ENCODE assay signal across 10 mouse cellular contexts in genomic region chr9:121452342-121452942, GRCm38 (mm10). TPM values are rescaled to one million over a fixed set of nuclear protein-coding genes. Genes with fewer than 3 reads are reported as not detected.
A peak's percentile ranks its signal among the peaks of the same experiment; 100 is the strongest.
DNase-seq lines count a peak whose midpoint lies in the region; ATAC-seq and TF ChIP-seq lines count a peak whose summit lies in the region.
"Not testable (repeated sequence)": the region's sequence is repeated elsewhere in the genome, so short reads cannot be mapped to it uniquely, and the experiment has no call there.
"Had no signal": no experiment of that assay in that cellular context is flagged by ENCODE, and none has a peak within 500 bp of the region (broad histone marks: within the 10 kb centered on the region; RNA-seq: fewer than 3 reads in every experiment).

No protein-coding gene starts in this region.

- H3K9ac ChIP-seq in forebrain, postnatal 0 days: not testable (repeated sequence)
- H3K9ac ChIP-seq in heart, embryonic 16.5 days (ENCODE audit: low read length): 0 out of 2 replicates have a peak overlapping the region, but pooled peaks have one; percentile 22

- not testable (repeated sequence) for H3K4me1 ChIP-seq in forebrain, postnatal 0 days (ENCODE audit: insufficient read depth); heart, embryonic 16.5 days (ENCODE audit: control insufficient read depth, insufficient read depth, low read length)
- peaks cover 93% of the 10 kb centered on the region for H3K4me1 ChIP-seq in megakaryocyte, embryonic 14.5 days

- ATAC-seq in common myeloid progenitor, adult 5-6 weeks (replicated peaks; ENCODE audit: low read depth, poor library complexity, severe bottlenecking): peak; percentile 90
- peak; percentile 61 for ATAC-seq in forebrain, postnatal 0 days
- not testable (repeated sequence) for ATAC-seq in heart, embryonic 16.5 days (replicated peaks; ENCODE audit: extremely low read depth, insufficient read depth, low FRiP score)

- H3K4me2 ChIP-seq in forebrain, postnatal 0 days (ENCODE audit: low read depth); heart, embryonic 16.5 days (ENCODE audit: low read depth, low read length): not testable (repeated sequence)

- DNase-seq in MEL-GATA-1-ER (ENCODE audit: extremely low read depth, low read depth): peak; percentile 83
- DNase-seq in forebrain, postnatal 0 days: peak; percentile 42
- peak; percentile 50 to 80 for DNase-seq in left cerebral cortex, postnatal 25 days (ENCODE audit: low spot score in 2 of 2)
- DNase-seq in right cerebral cortex, postnatal 25 days: peak; percentile 35

- not testable (repeated sequence) for TF ChIP-seq CTCF in forebrain, postnatal 0 days (IDR thresholded peaks at IDR 0.05; ENCODE audit: low read depth)

- 37% methylated on average over 9 of the region's 9 CpGs for WGBS in forebrain, postnatal 0 days
- 38% methylated on average over 9 of the region's 9 CpGs for WGBS in heart, embryonic 16.5 days

- intact Hi-C loops in left cerebral cortex, postnatal 25 days (cut with DNase I): loop anchor here (5.0 kb wide), 1 partner anchor 65 kb away; no protein-coding TSS in a partner anchor

- H3K27me3 ChIP-seq in forebrain, postnatal 0 days (ENCODE audit: insufficient read depth, low read length); heart, embryonic 16.5 days (ENCODE audit: control insufficient read depth, insufficient read depth, low read length); megakaryocyte, embryonic 14.5 days (replicated peaks): not testable (repeated sequence)

- not testable (repeated sequence) for H3K4me3 ChIP-seq in forebrain, postnatal 0 days (ENCODE audit: low read depth, low read length); heart, embryonic 16.5 days (ENCODE audit: low read length)
- peak overlapping the region; percentile 91 for H3K4me3 ChIP-seq in megakaryocyte, embryonic 14.5 days (replicated peaks)

- H3K36me3 ChIP-seq in forebrain, postnatal 0 days (ENCODE audit: insufficient read depth): peaks cover 91% of the 10 kb centered on the region
- H3K36me3 ChIP-seq in heart, embryonic 16.5 days (ENCODE audit: control insufficient read depth, insufficient read depth): peaks cover 61% of the 10 kb centered on the region
- peaks cover 87% of the 10 kb centered on the region for H3K36me3 ChIP-seq in megakaryocyte, embryonic 14.5 days (replicated peaks; ENCODE audit: low read length)

- H3K27ac ChIP-seq in forebrain, postnatal 0 days (ENCODE audit: low read depth, low read length): peak overlapping the region; percentile 57
- H3K27ac ChIP-seq in heart, embryonic 16.5 days (ENCODE audit: low read length): peak overlapping the region; percentile 44; the same call in 1 of the 2 replicates

- not testable (repeated sequence) for H3K9me3 ChIP-seq in forebrain, postnatal 0 days (ENCODE audit: low read length); heart, embryonic 16.5 days (replicated peaks; ENCODE audit: control insufficient read depth, low read length); megakaryocyte, embryonic 14.5 days

RNA-seq across cellular contexts. Expression of gene Cck, which starts 43.1 kb away (rescaled TPM):
- not detected in 2 replicates for total RNA-seq in common myeloid progenitor, adult 5-6 weeks (2017)
- total RNA-seq in forebrain, postnatal 0 days (2014; rRNA removed): 150 and 194 TPM in 2 replicates
- 172 and 174 TPM in 2 replicates for polyA plus RNA-seq in forebrain, postnatal 0 days (2015; fragmentation: Nextera tagmentation; extraction: Ambion mirVana)
- 0.35 and 0.64 TPM in 2 replicates for polyA plus RNA-seq in heart, embryonic 16.5 days (2015; fragmentation: Nextera tagmentation; extraction: Ambion mirVana)
- total RNA-seq in left cerebral cortex, postnatal 25 days (2021): 100 to 1,000 TPM; 670 to 812 TPM
- polyA plus RNA-seq in megakaryocyte, embryonic 14.5 days (2012; ENCODE audit: insufficient read depth, low replicate concordance): not detected in 2 replicates
- total RNA-seq: ES-E14; gastrocnemius, adult 2 months; heart, postnatal 36 days had no signal

Comparison
In these comparisons a context has a peak if more than half of its experiments do, and no peak if none do; other contexts are left out.
1. RNA of gene Cck, which starts 43.1 kb away (total RNA-seq): 670 to 812 TPM in left cerebral cortex, postnatal 25 days and 150 to 194 TPM in forebrain, postnatal 0 days; not detected in common myeloid progenitor, adult 5-6 weeks; every median in the first group is over 100 times any median in the second.
2. Peak in every context shown above with its lines, with median percentiles within 50 percentile points of each other: DNase-seq.